Mouse (Mus musculus): ENCODE measurements at regions not wholly inside any gene's neighbourhood (a gene's known extent, or its start where the extent isn't known, plus 50 kb on each side); places are given as distances from the start of the nearest gene placed in this dataset.
"Not testable (repeated sequence)": the region's sequence is repeated elsewhere in the genome, so short reads cannot be mapped to it uniquely, and the experiment has no call there.

DNA sequence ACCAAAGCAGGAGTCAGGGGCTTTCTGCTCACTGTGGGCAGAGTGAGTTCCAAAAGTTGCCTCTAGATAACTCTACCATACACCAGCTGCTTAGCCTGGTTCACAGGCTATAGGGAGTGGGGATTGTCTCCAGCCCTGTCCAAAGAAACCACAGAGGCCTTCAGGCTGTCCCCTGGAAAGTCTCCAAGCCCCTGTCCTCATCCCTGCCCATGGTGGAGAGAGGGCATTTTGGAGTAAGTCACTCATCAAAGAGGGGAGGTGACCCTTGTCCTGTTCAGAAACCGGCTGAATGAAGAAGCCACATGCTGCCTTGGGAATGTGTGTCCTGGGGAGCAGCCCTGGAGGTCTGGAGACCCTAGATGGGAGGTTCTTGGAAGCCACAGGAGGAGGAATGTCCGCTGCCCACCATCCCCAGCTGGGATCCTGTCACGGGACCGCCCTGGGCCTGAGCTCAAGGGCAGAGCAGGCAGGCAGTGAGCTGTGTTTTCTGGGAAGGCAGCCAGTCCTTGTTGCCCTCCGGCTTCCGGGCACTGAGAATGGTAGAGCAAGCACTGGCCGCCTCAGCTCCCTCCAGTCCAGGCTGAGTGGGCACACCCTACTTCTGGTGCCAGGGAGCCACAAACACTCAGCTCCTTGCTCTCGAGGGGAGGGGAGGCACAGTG lies 78.4 kb downstream of the Cpn2 start:
- no peak for ATAC-seq (ENCODE audit: poor library complexity, severe bottlenecking)

DNA sequence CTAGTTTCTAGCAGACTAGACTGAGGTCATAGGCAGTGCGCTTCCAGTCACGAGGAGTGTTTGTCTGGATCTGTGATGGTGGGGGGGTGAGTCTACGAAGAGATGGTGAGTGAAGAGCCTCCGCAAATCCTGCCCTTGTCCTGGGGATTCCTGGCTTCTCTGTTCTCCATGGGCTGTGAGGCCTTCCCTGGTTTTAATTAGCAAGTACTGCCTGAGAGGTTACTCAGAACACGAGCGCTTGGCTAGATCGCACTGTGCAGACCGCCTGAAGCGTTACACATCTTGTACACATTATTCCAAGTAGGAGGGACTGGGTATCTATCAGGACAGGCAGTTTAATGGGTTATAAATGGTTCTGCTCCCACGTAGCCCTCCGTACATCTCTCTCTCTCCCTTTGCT lies 76.9 kb downstream of the Cpn2 start:
- no peak for ATAC-seq (ENCODE audit: poor library complexity, severe bottlenecking)

DNA sequence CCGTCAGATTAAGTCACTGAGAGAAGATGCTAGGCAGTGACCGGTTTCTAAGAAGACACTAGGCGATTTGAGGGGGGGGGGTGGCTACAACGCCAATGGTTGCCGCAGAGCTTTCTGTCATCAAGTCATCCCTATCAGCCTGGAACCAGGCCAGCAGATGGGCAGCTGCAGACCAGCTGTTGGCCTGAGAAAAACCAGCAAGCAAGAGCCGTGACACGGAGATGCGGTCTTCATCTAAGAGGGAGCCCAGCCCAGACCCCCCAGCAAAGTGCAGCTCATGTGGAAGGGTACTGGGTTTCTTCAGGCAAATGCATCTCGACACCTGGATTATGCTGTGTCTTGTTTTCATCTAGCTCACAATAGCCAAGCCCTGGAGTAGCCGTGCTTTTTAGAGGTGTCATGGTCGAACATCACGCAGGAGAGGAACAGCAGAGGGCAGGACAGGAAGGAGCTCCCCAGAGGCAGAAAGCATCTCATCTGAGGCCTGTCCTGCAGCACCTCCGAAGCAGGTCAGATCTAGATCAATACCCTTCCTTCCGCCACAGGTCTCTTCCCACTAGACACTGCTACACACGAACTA lies 76.3 kb downstream of the Cpn2 start:
- ATAC-seq (ENCODE audit: poor library complexity, severe bottlenecking), result no peak

DNA sequence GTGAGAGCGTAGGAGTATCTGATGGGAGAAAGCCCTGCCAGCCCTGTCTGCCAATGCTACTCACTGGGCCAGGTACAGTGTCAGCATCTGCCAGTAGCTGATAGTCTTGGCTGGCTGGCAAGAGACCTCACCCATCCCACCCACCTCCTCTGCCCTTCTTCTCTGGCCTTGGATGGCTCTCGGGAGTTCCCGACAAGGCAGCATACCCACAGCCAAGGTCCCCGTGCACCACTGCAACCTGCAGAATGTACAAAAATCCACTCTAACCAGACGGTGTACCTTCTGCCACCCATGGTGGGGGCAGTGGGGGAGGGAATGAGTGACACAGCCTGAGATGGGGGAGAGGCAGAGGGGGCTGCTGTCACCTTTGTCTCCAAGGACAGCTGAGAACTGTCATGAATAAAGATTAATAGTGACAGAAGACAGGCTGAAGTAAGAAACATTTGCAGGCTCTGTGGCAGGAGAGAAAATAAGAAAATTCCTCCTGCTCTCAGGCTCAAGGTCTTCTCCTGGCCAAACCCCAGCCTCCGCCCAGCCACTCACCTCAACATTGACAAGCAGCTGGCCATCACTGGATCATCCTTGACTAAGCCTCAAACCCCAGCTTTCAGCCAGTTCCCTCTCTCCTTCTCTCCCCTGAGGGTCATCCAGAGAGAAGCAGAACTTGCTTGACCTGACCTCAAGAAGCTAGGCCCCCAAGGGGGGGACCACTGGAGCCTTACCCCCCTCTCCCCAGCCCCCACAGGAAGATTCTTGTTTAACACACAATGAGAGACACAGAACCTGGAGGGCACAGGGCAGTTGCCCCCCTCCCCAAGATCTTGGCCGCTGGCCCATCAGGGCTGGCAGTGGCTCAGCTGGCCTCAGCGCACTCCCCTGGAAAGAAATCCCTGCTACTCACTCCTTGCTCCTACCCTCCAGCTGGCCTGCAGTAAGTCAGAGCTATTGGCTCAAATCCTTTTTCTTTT lies 73.7 kb downstream of the Cpn2 start:
- no peak for ATAC-seq (ENCODE audit: poor library complexity, severe bottlenecking)

DNA sequence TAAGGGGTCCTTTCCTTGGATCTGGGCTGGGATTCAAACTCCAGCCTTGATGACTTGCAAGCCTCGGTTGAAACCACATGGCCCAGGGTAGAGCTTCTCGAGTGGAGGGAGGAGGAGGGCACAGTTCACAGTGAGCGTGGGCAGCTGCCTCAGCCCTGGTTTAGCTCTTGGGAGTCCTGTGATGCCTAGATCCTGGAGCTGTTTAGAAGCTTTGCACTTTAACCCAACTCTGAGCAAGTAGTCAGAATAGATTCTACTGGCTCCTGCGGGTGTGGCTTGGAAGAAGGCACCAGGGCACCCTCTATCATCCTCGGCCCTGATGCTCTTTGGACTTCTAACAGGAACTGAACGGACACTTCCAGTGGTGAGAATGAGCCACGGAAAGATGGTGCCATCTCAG lies 72.5 kb downstream of the Cpn2 start:
- ATAC-seq (ENCODE audit: poor library complexity, severe bottlenecking), result no peak

DNA sequence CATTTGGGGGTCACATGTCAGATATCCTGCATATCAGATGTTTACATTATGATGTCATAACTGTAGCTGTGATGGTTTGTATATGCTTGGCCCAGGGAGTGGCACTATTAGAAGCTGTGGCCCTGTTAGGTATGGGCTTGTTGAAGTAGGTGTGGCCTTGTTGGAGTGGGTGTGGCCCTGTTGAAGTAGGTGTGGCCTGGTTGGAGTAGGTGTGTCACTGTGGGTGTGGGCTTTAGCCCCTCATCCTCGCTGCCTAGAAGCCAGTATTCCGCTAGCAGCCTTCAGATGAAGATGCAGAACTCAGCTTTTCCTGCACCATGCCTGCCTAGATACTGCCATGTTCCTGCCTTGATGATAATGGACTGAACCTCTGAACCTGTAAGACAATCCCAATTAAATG lies 71.4 kb downstream of the Cpn2 start:
- not testable (repeated sequence) for ATAC-seq (ENCODE audit: poor library complexity, severe bottlenecking)

DNA sequence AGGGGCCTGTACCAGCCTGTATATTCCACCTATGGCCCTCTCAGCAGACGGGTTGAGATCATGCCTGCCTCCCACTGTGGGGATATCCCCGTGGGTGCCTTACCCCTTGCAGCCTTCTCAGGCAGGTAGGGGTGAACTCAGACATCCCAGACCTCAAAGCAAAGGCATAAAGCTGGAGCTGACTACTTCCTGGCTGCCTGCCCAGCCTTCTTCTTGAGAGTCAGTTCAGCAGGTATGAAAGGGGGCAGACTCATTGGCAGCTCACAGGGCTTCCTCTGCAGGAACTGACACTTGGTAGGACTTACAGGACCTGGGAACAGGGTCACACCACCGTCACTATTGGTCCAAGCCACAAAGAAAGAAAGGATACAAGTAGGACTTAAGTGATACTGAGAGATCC lies 69.9 kb downstream of the Cpn2 start:
- no peak for ATAC-seq (ENCODE audit: poor library complexity, severe bottlenecking)

DNA sequence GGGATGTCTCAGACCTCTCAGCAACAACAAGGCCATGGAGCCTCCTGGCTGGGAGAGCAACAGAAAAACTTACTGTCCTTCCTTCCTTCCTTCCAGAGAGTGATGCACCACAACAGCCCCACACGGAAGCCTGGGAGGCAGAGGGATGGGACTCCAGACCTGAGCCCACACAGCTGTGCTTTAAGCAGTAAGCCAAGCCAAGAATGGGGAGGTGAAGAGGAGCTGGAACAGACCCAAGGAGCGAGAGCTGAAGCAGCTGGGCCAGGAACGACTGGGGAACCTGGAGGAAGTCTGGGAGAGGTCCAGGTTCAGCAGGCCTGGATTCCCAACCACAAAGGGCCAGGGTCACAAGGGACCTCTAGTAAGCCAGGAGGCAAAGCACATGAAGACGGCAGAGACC lies 67.5 kb downstream of the Cpn2 start:
- no peak for ATAC-seq (ENCODE audit: poor library complexity, severe bottlenecking)

DNA sequence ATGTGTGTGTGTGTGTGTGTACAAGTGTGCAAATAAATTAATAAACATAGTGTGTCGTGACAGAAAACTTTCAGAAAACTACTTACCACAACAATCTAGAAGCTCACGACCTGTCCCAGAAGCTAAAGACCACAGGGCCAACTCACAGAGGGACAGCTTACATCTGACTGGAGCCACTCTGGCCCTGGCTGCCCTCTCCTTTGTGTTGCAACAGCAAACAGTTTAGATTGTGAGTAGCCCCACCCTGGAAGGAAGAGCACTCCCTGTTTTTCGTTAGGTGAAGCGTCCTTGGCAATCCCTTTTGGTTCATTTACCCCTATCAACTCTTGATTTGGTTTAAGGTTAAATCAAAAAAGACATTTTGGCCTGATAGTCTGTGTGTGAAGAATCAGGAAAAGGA lies 63.2 kb downstream of the Cpn2 start:
- no peak for ATAC-seq (ENCODE audit: poor library complexity, severe bottlenecking)

DNA sequence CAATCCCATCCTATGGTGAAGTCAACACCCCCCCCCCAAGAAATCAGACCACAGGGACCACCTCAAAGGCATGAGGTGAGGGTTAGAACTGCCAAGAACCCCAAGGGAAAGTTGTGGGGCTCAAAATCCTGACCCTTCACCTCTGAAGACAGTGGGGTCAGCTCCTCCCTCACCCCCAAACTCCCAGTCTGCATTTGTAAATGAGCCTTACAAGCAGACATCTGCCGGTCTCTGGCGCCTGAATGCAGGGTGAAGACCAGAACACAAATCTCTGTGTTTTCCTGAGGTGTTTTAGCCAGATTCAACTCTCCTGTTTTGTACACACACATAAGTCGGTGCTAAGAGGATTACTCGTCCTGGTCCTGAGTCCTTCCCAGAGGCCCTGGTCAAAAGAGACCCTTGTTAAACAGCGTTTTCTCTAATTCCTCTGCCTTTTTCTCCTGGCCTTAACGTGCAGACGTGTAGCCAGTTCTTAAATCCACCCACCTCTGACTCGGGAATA lies 61.9 kb downstream of the Cpn2 start:
- ATAC-seq (ENCODE audit: poor library complexity, severe bottlenecking), result no peak

DNA sequence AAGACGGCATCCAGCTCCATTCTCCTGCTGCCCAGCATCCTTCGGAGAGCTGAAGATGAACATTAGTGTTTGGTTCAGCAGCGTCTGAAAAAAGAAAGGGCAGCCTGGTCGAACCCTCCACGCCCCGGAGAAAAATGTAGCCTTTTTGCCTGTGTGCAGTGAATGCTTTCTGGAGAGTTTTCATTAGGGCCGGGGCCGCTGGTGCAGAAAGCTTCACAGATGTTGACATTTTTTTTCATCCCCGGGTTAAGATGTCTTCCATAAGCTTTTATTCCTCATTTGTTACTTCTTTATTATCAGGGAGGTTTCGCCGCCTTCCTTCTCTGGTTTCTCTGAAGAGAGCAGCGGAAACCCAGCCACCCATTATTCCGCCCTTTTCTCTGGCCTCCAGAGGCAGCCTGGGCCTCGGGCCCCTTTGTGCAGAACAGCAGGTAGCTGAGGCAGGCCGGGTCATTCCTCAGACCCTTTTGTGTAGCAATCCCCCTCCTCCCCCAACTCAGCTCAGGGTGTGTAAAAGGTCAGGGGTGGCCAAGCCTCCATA lies 61.4 kb downstream of the Cpn2 start:
- ATAC-seq (ENCODE audit: poor library complexity, severe bottlenecking), result no peak

Measured in megakaryocyte, adult 5-6 weeks (primary cell).